Mouse (Mus musculus) liver, embryonic 13.5 days (tissue): ENCODE data around the gene Abhd13. TPM values are rescaled to one million over a fixed set of nuclear protein-coding genes. Genes with fewer than 3 reads are reported as not detected.
A peak's percentile ranks its signal among the peaks of the same experiment; 100 is the strongest.

ENCODE experiments used
- ATAC-seq: fragments of 200-750 bp; cut with Nextera tagmentation; 2 replicates; pipeline ENCODE4 v1.8.0; 2017; ENCODE audit warnings: low read depth, mild to moderate bottlenecking, moderate number of reproducible peaks, moderate library complexity
- DNase-seq: peaks from one replicate; pipeline ENCODE4 v3.0.0; 2022
- H3K27ac ChIP-seq: fragments of 300-500 bp; sonication (generic); 2 replicates; pipeline ENCODE4 v1.5.1; 2015; ENCODE audit warnings: moderate library complexity, mild to moderate bottlenecking, inconsistent platforms
- H3K27me3 ChIP-seq: fragments of 300-500 bp; sonication (generic); 2 replicates; pipeline ENCODE4 v1.6.1; 2015; ENCODE audit warnings: mild to moderate bottlenecking, inconsistent platforms
- H3K36me3 ChIP-seq: fragments of 300-500 bp; sonication (generic); 2 replicates; pipeline ENCODE4 v1.6.1; 2015; ENCODE audit warnings: mild to moderate bottlenecking, inconsistent platforms
- H3K4me1 ChIP-seq: fragments of 300-500 bp; sonication (generic); replicated peaks from 2 replicates; pipeline ENCODE4 v1.6.1; 2015; ENCODE audit warnings: inconsistent platforms
- H3K4me2 ChIP-seq: fragments of 300-500 bp; sonication (generic); 2 replicates; pipeline ENCODE4 v1.6.1; 2015; ENCODE audit warnings: inconsistent platforms, mild to moderate bottlenecking, moderate library complexity
- H3K4me3 ChIP-seq: fragments of 300-500 bp; sonication (generic); replicated peaks from 2 replicates; pipeline ENCODE4 v1.5.1; 2015; ENCODE audit warnings: mild to moderate bottlenecking, inconsistent platforms
- H3K9ac ChIP-seq: fragments of 300-500 bp; sonication (generic); 2 replicates; pipeline ENCODE4 v1.6.1; 2015; ENCODE audit warnings: mild to moderate bottlenecking, inconsistent platforms
- H3K9me3 ChIP-seq: fragments of 300-500 bp; sonication (generic); replicated peaks from 2 replicates; pipeline ENCODE4 v1.6.1; 2016; ENCODE audit warnings: inconsistent platforms
- WGBS: fragments of 180-500 bp; shearing (Covaris S2); methylation state at CpG from one replicate; pipeline ENCODE4 v1.1.7; 2015; ENCODE audit not compliant: insufficient replicate concordance; 5-methylcytosine and 5-hydroxymethylcytosine counted together
- polyA plus RNA-seq: library from polyadenylated mRNA; unstranded; fragments of >200 nt; fragmentation: Nextera tagmentation; extraction: Ambion mirVana; gene quantifications from 2 replicates; pipeline ENCODE4 v1.2.1, GENCODE M21; 2015

The Abhd13 gene
- polyA plus RNA-seq: 4.9 and 5.2 TPM in 2 replicates

DNA sequence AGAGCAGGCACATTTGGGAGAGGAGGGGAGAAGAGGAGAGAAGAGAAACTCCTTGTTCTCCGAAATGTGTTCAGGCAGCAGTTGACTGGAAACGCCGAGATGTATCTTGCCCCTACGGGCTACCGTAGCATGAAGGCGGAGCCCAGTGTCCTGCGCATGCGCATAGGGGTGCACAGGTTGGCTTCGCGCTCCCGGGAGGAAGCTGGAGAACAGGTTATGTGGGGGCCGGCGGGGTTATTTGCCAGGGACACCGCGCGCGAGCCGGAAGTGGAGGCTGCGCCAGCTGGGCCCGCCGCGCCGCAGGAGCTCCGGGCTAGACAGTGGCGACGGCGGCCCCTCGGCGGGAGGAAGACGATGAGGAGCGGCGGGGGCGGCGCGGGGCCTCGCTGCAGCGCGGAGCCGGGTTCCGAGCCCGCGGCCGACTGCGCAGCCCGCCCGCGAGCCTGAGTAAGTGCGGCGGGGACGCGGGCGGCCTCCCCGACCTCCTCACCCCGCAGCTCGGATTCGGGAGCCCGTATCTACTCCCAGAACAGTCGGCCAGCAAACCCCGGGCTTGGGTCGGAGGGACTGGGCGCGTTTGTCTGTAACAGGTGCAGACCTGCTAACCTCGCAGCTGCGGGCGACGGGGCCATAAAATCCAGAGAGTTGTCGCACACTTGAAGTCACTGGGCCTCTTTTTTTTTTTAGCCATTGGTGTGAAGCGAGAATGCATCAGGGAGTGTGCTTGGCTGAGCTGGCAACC lies at the start of gene Abhd13, which contains the start of gene Lig4:
Gene Abhd13 (plus strand): TSS at position 135 of the 742 bp plus-strand sequence.
Gene Lig4 (minus strand): TSS at position 114 of the 742 bp plus-strand sequence.
- DNase-seq (peak; percentile 96), ATAC-seq (peak; percentile 67)
- H3K9me3 ChIP-seq: no peaks in the 10 kb centered on the region
- H3K36me3 ChIP-seq: peaks cover 13% of the 10 kb centered on the region
- H3K27me3 ChIP-seq: no peaks in the 10 kb centered on the region
- H3K4me1 ChIP-seq: peaks cover 53% of the 10 kb centered on the region
- peak within 1 kb of the TSS; percentile 86 for H3K27ac ChIP-seq
- H3K4me2 ChIP-seq: peak within 1 kb of the TSS; percentile 78
- WGBS: under 1% methylated on average over 68 of the region's 68 CpGs
- peak within 1 kb of the TSS; percentile 91 for H3K9ac ChIP-seq
- peak within 1 kb of the TSS; percentile 92 for H3K4me3 ChIP-seq

DNA sequence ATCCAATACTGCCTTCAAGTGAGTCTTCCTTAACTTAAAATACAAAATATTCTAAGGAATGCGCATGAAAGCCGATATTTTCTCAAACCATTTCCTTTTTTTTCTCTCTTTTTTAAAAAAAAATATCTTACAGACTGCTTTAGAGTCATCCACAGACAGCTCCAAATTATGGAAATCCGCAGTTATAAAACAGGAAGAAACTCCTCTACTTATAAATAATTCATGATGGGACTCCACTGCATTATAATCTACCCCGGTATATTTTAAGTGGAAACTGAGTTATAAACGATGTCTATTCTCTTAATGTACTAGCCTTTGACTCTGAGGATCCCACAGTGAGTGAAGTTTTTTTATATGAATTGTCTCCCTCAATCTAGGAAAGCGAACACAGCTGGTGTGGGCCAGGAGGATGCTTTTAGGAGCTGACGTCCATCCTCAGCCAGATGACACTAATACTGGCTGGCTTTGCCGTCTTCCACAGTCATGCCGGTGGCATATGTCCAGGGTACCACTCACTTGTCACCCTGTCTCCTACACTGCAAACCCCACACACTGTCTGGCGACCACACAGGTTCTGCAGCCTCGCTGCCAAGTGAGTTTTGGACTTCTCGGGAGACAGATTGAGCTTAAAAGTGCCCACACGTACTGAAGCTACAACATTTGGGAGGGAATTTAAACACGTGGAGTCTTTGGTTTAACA lies 47.6 kb upstream of the Abhd13 start:
- ATAC-seq (no peak), DNase-seq (no peak)
- no peak overlapping the region for H3K27ac ChIP-seq
- H3K4me2 ChIP-seq: no peak overlapping the region
- 66% methylated on average over 14 of the region's 14 CpGs for WGBS
- no peak overlapping the region for H3K9ac ChIP-seq
- H3K9me3 ChIP-seq: no peaks in the 10 kb centered on the region
- H3K4me1 ChIP-seq: no peaks in the 10 kb centered on the region
- H3K4me3 ChIP-seq: no peak overlapping the region
- H3K36me3 ChIP-seq: no peaks in the 10 kb centered on the region
- no peaks in the 10 kb centered on the region for H3K27me3 ChIP-seq

DNA sequence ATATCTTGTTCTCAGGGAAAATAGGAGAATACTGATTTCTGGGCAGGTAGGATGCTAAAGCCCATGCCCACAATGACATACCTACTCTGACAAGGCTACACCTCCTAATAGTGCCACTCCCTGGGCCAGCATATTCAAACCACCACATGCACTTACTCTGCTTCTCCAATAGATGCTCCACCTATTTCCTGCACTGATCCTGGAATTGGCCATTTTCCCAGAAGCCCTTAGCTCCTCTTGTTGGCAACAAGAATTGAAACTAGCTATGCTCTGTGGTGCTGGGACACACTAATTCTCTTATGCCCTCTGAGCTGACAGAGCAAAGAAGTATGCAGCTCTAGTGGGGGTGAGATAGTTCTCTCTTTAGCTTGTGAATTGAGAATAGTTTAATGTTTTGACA lies 44.8 kb upstream of the Abhd13 start:
- no peaks in the 10 kb centered on the region for H3K4me1 ChIP-seq
- ATAC-seq: no peak
- H3K36me3 ChIP-seq: no peaks in the 10 kb centered on the region
- no peak overlapping the region for H3K4me3 ChIP-seq
- no peak for DNase-seq
- H3K27ac ChIP-seq: no peak overlapping the region
- H3K27me3 ChIP-seq: no peaks in the 10 kb centered on the region
- no peaks in the 10 kb centered on the region for H3K9me3 ChIP-seq
- no peak overlapping the region for H3K4me2 ChIP-seq
- H3K9ac ChIP-seq: no peak overlapping the region

DNA sequence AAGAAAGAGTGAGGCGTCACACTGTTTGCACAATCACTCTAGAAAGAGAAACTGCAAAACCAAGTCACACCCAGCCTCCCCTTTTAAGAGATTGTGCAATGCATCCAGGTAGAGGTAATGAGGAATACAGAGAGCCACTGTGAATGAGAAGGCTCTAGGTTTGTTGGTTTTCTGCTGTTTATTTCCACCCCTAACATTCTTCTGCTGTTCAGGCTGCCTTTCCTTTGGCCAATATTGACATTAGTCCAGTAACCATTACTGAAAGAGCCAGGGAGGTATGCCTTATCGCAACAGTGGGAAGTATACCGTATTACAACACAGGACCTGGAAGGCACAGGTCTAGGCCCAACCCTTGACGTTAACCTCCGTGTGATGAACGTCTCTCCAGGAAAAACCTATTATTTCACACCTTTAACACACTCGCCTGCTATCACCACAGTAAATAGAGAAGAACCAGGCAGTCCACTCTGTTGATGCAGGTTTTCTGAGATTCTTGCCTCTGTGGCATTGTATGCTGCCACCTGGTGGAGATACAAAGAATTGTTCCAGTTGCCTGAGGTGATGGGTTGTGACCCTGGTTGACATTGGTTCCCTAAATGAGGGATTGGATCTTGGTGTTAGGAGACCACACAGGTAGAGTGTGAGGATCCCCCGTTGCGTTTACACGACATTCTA lies 42.5 kb upstream of the Abhd13 start:
- no peaks in the 10 kb centered on the region for H3K9me3 ChIP-seq
- no peak overlapping the region for H3K27ac ChIP-seq
- no peaks in the 10 kb centered on the region for H3K4me1 ChIP-seq
- no peaks in the 10 kb centered on the region for H3K36me3 ChIP-seq
- no peak overlapping the region for H3K9ac ChIP-seq
- H3K4me2 ChIP-seq: no peak overlapping the region
- H3K27me3 ChIP-seq: no peaks in the 10 kb centered on the region
- H3K4me3 ChIP-seq: no peak overlapping the region
- 25% methylated on average over 10 of the region's 10 CpGs for whole genome bisulfite sequencing
- DNase-seq: no peak
- peak; percentile 76 for ATAC-seq

DNA sequence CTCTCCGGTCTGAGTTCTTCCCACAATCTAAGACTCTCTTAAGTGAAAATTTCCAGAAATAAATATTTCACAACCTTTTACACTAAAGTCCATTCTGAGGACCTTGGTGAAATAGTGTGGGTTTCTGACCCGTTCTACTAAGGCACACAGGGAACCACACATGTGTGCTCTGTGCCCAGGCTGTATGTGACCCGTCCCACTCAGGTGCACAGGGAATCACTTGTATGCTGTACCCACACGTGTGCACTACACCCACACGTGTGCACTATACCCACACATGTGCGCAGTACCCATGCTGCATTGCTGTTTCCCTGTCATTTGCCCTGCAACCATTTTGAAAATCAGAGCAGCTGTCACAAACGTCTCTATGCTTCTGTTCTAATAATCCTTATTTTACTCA lies 41.9 kb upstream of the Abhd13 start:
- Histone ChIP-seq H3K27me3 (no peaks in the 10 kb centered on the region), H3K4me3 (no peak overlapping the region), H3K36me3 (no peaks in the 10 kb centered on the region), H3K27ac (no peak overlapping the region), H3K4me1 (no peaks in the 10 kb centered on the region), H3K9ac (no peak overlapping the region), H3K4me2 (no peak overlapping the region), H3K9me3 (no peaks in the 10 kb centered on the region)
- WGBS: 50% methylated on average over 7 of the region's 7 CpGs
- no peak for ATAC-seq
- DNase-seq: no peak

DNA sequence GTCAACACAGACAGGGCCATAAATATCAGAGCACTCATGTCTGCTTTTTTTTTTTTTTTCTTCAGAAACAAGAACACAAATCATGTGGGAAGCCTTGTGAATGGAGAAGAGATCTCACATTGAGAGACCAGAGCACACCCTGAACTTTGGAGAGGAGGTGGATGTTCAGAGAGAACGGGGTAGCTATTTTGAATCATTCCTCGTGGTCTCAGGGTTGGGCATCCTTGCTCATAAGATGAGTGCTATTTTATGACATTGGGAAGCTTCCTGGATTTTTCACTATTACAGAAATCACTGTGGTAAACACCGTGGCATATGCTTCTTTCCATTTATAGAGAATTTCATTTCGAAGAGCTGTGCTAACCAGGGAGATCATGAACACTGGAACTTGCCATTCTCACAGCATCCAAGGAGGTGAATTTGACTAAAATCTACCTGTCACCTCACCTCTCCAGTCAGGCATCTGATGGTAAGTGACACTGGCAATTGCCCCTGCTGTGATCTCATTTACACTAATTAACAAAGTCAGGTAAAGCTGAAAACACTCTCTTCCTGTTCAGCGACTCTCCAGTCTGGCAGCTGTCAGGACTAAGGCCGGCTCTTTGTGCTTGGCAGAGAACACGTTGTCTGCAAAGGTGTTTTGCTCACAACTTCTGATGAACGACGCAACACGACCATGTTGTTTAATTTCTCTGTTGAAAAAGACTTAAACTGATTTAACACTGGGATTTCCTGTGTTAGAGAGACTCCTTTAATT lies 28.2 kb upstream of the Abhd13 start:
- Histone ChIP-seq H3K4me2 (no peak overlapping the region), H3K9ac (no peak overlapping the region), H3K9me3 (no peaks in the 10 kb centered on the region), H3K36me3 (no peaks in the 10 kb centered on the region), H3K27ac (no peak overlapping the region), H3K27me3 (no peaks in the 10 kb centered on the region), H3K4me3 (no peak overlapping the region), H3K4me1 (no peaks in the 10 kb centered on the region)
- 47% methylated on average over 10 of the region's 10 CpGs for WGBS
- no peak for DNase-seq
- ATAC-seq: no peak

DNA sequence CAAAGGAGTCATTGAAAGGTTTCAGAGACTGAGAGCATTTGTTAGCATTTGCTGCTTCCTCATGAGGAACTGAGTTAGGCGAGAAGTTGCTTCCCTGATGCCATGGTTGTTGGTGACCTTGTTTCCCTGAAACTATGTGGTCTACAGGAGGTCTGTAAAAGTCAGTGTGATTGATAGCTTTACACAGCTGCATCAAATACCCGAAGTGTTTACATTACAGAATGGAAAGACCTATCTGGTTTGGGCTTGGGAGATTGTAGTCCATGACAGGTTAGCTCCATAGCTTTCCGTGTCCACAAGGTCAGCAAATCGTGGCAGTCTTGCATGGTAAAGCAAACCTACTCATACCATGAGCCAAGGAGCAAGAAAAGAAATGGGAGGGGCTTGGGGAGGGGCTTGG lies 19.2 kb upstream of the Abhd13 start:
- Histone ChIP-seq H3K4me2 (no peak overlapping the region), H3K27me3 (no peaks in the 10 kb centered on the region), H3K9me3 (no peaks in the 10 kb centered on the region), H3K27ac (no peak overlapping the region), H3K4me1 (no peaks in the 10 kb centered on the region), H3K9ac (no peak overlapping the region), H3K36me3 (no peaks in the 10 kb centered on the region), H3K4me3 (no peak overlapping the region)
- 52% methylated on average over 4 of the region's 4 CpGs for WGBS
- no peak for ATAC-seq
- no peak for DNase-seq

DNA sequence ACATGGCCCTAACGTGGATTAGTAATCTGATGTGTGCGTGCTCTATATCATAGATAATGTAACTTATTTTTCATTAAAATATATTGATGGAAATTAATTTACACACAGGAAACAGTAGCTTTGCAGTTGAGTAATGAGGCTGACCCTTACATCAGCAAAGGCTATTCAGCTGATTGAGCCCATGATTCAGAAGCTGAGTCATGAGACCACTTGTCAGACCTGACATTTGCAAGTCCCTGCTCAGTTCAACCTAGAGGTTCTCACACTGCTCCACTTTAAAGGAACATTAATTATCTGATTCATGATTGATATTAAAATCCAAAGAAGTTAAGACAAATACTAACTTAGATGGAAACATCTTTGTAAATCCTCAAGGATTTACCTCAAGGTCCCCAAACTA lies 17.6 kb upstream of the Abhd13 start:
- Histone ChIP-seq H3K27ac (no peak overlapping the region), H3K4me1 (no peaks in the 10 kb centered on the region), H3K9me3 (no peaks in the 10 kb centered on the region), H3K4me2 (no peak overlapping the region), H3K27me3 (no peaks in the 10 kb centered on the region), H3K4me3 (no peak overlapping the region), H3K9ac (no peak overlapping the region), H3K36me3 (no peaks in the 10 kb centered on the region)
- 69% methylated on average over 2 of the region's 2 CpGs for WGBS
- no peak for ATAC-seq
- DNase-seq: no peak

DNA sequence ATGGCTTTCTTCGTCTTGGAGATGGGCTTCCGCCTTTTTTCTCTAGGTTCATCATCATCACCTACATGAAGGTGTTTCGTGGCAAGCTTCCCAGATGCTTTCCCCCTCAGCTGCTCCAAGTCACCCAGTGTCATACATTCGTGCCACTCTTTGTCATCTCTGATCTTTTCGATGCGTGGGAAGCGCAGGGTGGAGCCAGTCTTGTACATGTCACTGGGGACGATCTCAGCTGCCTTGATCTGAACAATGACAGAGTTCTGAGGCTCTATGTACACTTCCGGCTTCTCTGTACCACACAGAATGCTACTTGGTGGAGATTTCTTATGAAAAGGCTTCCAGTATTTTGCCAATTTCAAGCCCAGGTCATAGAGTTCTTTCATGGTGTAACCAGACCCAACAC lies 5.6 kb upstream of the Abhd13 start:
- 83% methylated on average over 9 of the region's 9 CpGs for WGBS
- no peak overlapping the region for H3K9ac ChIP-seq
- no peak overlapping the region for H3K4me3 ChIP-seq
- DNase-seq (no peak), ATAC-seq (no peak)
- no peaks in the 10 kb centered on the region for H3K27me3 ChIP-seq
- H3K9me3 ChIP-seq: no peaks in the 10 kb centered on the region
- peaks cover 19% of the 10 kb centered on the region for H3K36me3 ChIP-seq
- no peak overlapping the region for H3K27ac ChIP-seq
- no peak overlapping the region for H3K4me2 ChIP-seq
- H3K4me1 ChIP-seq: peaks cover 14% of the 10 kb centered on the region

DNA sequence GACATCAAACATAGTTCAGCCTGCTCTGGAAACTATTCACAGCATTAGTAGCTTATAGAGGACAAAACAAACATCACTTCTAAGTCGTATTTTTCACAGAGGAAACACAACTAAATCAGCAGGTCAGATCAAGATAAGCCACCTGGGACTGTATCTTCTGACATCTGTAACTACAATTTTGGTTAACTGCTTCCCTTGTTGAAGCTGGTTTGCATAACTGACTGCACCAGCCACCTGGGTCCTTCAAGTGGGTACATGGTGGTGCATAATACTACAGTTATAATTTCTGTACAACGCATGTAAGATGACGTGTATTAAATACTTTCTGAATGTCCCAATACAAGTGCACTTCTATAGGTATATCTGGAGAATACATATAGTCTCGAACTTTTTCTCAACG lies 2.2 kb upstream of the Abhd13 start:
- Histone ChIP-seq H3K4me3 (peak overlapping the region; percentile 73), H3K9ac (peak overlapping the region; percentile 74), H3K9me3 (no peaks in the 10 kb centered on the region), H3K4me1 (peaks cover 41% of the 10 kb centered on the region), H3K27me3 (no peaks in the 10 kb centered on the region), H3K4me2 (peak overlapping the region; percentile 78), H3K27ac (no peak overlapping the region), H3K36me3 (peaks cover 19% of the 10 kb centered on the region)
- DNase-seq (no peak), ATAC-seq (no peak)
- WGBS: 29% methylated on average over 5 of the region's 5 CpGs
